Mouse (Mus musculus) hindbrain, embryonic 14.5 days (tissue): ENCODE data around the gene Inhbb. TPM values are rescaled to one million over a fixed set of nuclear protein-coding genes. Genes with fewer than 3 reads are reported as not detected.

ENCODE experiments used
- ATAC-seq: fragments of 200-750 bp; cut with Nextera tagmentation; 2 replicates; pipeline ENCODE4 v1.8.0; 2017; ENCODE audit warnings: moderate number of reproducible peaks, mild to moderate bottlenecking, moderate TSS enrichment, moderate library complexity; ENCODE audit not compliant: low FRiP score
- DNase-seq: peaks from one replicate; pipeline ENCODE4 v3.0.0-alpha.2; 2015; ENCODE audit warnings: low spot score
- H3K27ac ChIP-seq: fragments of 300-500 bp; sonication (generic); 2 replicates; pipeline ENCODE4 v1.5.1; 2014; ENCODE audit warnings: mild to moderate bottlenecking, moderate library complexity
- H3K27me3 ChIP-seq: fragments of 300-500 bp; sonication (generic); 2 replicates; pipeline ENCODE4 v1.6.1; 2014; ENCODE audit warnings: mild to moderate bottlenecking, low read length, mixed read lengths; ENCODE audit not compliant: control insufficient read depth, insufficient read depth
- H3K36me3 ChIP-seq: fragments of 300-500 bp; sonication (generic); replicated peaks from 2 replicates; pipeline ENCODE4 v1.6.1; 2014; ENCODE audit not compliant: control insufficient read depth, insufficient read depth
- H3K4me1 ChIP-seq: fragments of 300-500 bp; sonication (generic); replicated peaks from 2 replicates; pipeline ENCODE4 v1.6.1; 2014; ENCODE audit warnings: antibody characterized with exemption, low read length, mixed read lengths; ENCODE audit not compliant: control insufficient read depth, insufficient read depth
- H3K4me2 ChIP-seq: fragments of 300-500 bp; sonication (generic); replicated peaks from 2 replicates; pipeline ENCODE4 v1.6.1; 2014; ENCODE audit warnings: mild to moderate bottlenecking, moderate library complexity
- H3K4me3 ChIP-seq: fragments of 300-500 bp; sonication (generic); replicated peaks from 2 replicates; pipeline ENCODE4 v1.5.1; 2014; ENCODE audit warnings: mild to moderate bottlenecking, low read length
- H3K9ac ChIP-seq: fragments of 300-500 bp; sonication (generic); 2 replicates; pipeline ENCODE4 v1.6.1; 2014
- H3K9me3 ChIP-seq: fragments of 300-500 bp; sonication (generic); 2 replicates; pipeline ENCODE4 v1.6.1; 2016; ENCODE audit warnings: low read length; ENCODE audit not compliant: control insufficient read depth
- WGBS: fragments of 180-500 bp; shearing (Covaris S2); extraction: QIAGEN DNeasy Blood & Tissue Kit; methylation state at CpG from one replicate; pipeline ENCODE4 v1.1.7; 2014; 5-methylcytosine and 5-hydroxymethylcytosine counted together
- polyA plus RNA-seq: library from polyadenylated mRNA; unstranded; fragments of >200 nt; fragmentation: Nextera tagmentation; extraction: Ambion mirVana; gene quantifications from 2 replicates; pipeline ENCODE4 v1.2.1, GENCODE M21; 2014

Inhbb gene
- 1.8 and 2.7 TPM in 2 replicates for polyA plus RNA-seq

DNA sequence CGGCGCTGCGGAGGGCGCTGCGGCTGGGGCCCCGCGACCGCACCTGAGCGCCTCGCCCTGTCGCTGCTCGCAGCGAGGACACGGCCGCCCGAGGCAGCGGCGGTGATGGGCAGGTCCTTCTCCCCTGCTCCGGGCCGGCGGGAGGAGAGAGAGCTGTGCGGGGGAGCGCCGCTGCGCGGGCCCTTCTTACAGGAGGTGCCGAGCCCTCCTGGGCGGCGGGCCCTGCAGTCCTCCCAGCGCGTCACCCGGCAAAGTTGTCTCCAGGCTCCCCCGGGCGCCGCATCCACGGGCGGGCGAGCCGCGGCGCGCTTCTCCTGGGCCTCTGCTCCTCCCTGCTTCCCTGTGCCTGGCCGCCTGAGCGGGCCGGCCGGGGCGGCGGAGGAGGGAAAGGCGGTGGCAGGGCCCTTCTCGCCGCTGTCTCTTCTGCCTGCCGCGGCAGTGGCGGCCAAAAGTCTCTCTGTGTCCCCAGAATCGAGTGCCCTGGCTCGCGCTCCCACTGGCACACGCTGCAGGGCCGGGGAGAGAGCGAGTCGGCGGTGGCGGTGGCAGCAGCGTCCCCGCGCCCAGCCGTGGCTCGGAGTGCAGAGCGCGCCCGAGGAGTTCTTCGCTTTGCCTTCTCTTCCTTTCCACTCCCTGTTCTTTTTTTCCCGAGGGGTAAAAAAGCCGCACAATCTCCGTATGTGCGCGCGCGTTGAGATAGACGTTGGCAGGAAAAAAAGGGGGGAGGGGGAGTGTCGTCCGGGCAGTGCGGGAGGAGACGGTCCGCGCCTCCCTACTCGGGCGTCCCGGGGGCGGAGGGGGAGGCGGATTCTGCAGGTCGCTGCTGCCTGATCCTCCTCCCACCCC lies at the start of gene Inhbb:
Inhbb (minus strand) TSS at position 673 of the 846 bp plus-strand sequence.
- Histone ChIP-seq H3K4me2 (peak within 1 kb of the TSS; percentile 98), H3K9ac (peak within 1 kb of the TSS; percentile 78), H3K4me1 (peaks cover 23% of the 10 kb centered on the region), H3K27ac (peak within 1 kb of the TSS; percentile 72), H3K36me3 (no peaks in the 10 kb centered on the region), H3K4me3 (peak within 1 kb of the TSS; percentile 66), H3K9me3 (no peaks in the 10 kb centered on the region), H3K27me3 (peaks cover 66% of the 10 kb centered on the region)
- DNase-seq (peak; percentile 38), ATAC-seq (peak; percentile 31)
- WGBS, result under 1% methylated on average over 70 of the region's 92 CpGs

DNA sequence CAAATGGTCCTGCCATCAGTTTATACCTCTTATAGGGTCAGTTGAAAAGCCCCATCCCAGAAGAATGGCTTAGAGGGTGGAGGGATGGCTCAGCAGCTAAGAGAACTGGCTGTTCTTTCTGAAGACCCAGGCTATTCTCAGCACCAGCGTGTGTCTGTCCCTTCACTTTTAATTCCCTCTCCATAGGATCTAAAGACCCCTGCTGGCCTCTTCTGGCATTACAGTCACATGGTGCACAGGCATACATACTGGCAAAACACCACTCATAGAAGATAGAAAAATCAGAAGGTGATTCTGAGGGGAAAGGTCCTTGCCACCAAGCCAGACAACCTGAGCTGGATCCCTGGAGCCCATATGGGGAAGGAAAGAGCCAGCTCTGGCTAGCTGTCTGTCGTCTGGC lies 41.3 kb upstream of the Inhbb start:
- H3K9ac ChIP-seq, result no peak overlapping the region
- no peaks in the 10 kb centered on the region for H3K9me3 ChIP-seq
- H3K4me1 ChIP-seq, result no peaks in the 10 kb centered on the region
- no peak overlapping the region for H3K4me3 ChIP-seq
- H3K27me3 ChIP-seq, result no peaks in the 10 kb centered on the region
- no peak for ATAC-seq
- H3K4me2 ChIP-seq, result no peak overlapping the region
- 43% methylated on average over 2 of the region's 2 CpGs for whole genome bisulfite sequencing
- H3K27ac ChIP-seq, result no peak overlapping the region
- DNase-seq, result no peak
- no peaks in the 10 kb centered on the region for H3K36me3 ChIP-seq

DNA sequence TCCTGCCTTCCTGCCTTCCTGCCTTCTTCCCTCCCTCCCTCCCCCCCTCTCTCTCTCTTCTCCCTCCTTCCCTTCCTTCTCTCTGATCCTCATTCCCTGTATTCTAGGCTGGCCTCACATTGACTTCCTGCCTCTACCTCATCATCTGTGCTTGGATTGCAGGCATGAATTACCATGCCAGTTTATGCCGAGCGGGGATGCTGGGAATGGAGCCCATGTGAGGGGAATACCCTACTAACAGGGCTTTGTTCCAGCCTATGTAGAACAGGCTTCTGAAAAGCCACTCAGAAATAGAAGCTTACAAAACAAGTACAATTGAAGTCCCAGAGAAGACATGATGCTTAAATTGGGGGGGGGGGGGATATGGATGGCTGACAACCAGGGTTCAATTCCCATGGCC lies 38.0 kb upstream of the Inhbb start:
- H3K9ac ChIP-seq, result no peak overlapping the region
- H3K4me1 ChIP-seq, result no peaks in the 10 kb centered on the region; the same call in 1 of the 2 replicates
- ATAC-seq (no peak), DNase-seq (no peak)
- H3K9me3 ChIP-seq, result no peaks in the 10 kb centered on the region
- H3K27me3 ChIP-seq, result no peaks in the 10 kb centered on the region
- H3K4me3 ChIP-seq, result no peak overlapping the region
- H3K27ac ChIP-seq, result no peak overlapping the region
- H3K4me2 ChIP-seq, result no peak overlapping the region
- H3K36me3 ChIP-seq, result no peaks in the 10 kb centered on the region
- 70% methylated on average over 2 of the region's 2 CpGs for WGBS

DNA sequence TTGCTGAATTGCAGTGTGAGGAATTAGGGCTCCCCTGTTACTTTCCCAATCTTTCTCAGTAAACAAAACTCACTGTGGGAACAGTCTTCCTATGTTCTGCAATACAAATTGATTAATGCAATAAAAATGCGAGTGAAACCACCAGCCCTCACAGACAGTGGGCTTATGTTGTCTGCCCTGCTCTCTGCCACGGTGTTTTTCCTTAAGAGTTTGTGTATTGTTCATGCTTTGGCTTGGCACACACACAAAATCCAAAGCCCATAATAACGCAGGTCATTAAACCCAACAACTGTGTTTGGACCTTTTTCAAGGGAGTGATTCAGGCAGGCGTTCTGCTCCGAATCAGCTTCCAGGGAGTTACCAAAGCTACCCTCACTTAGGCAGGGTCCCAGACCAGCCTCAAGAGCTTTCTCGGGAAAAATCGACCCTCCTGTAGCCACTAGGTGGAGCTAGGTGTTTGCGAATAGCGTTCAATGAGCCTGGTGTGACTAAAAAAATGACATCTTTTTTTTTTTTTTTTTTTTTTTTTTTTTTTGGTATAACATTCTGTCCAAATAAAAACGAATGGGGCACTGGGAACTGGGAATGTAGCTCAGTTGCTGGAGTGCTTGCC lies 36.1 kb upstream of the Inhbb start:
- Histone ChIP-seq H3K9me3 (no peaks in the 10 kb centered on the region), H3K36me3 (no peaks in the 10 kb centered on the region), H3K4me3 (no peak overlapping the region), H3K27me3 (no peaks in the 10 kb centered on the region), H3K4me2 (no peak overlapping the region), H3K27ac (no peak overlapping the region), H3K9ac (no peak overlapping the region), H3K4me1 (no peaks in the 10 kb centered on the region; the same call in 1 of the 2 replicates)
- DNase-seq (peak; percentile 89), ATAC-seq (peak; percentile 54; the same call in 1 of the 2 replicates)
- WGBS, result 16% methylated on average over 10 of the region's 10 CpGs

DNA sequence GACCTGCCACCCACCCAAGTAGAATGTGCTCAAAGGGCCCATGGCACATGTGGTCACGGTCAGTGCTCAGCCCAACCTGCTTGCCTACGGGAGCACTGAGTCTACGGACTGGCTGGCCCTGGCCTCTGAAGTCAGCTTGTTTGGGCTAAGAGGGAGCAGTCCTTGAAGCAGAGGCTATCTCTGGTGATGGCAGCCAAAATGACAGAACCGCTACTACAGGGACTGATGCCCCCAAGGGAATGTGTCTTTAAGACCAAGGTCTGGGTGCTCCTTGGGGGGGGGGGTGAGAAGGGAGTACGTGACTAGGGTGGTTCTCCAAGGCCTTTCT lies 35.4 kb upstream of the Inhbb start:
- ATAC-seq (no peak), DNase-seq (no peak)
- 58% methylated on average over 5 of the region's 5 CpGs for WGBS
- H3K36me3 ChIP-seq, result no peaks in the 10 kb centered on the region
- no peak overlapping the region for H3K27ac ChIP-seq
- no peaks in the 10 kb centered on the region for H3K9me3 ChIP-seq
- H3K4me3 ChIP-seq, result no peak overlapping the region
- no peaks in the 10 kb centered on the region; the same call in 1 of the 2 replicates for H3K4me1 ChIP-seq
- H3K27me3 ChIP-seq, result no peaks in the 10 kb centered on the region
- no peak overlapping the region for H3K9ac ChIP-seq
- no peak overlapping the region for H3K4me2 ChIP-seq

DNA sequence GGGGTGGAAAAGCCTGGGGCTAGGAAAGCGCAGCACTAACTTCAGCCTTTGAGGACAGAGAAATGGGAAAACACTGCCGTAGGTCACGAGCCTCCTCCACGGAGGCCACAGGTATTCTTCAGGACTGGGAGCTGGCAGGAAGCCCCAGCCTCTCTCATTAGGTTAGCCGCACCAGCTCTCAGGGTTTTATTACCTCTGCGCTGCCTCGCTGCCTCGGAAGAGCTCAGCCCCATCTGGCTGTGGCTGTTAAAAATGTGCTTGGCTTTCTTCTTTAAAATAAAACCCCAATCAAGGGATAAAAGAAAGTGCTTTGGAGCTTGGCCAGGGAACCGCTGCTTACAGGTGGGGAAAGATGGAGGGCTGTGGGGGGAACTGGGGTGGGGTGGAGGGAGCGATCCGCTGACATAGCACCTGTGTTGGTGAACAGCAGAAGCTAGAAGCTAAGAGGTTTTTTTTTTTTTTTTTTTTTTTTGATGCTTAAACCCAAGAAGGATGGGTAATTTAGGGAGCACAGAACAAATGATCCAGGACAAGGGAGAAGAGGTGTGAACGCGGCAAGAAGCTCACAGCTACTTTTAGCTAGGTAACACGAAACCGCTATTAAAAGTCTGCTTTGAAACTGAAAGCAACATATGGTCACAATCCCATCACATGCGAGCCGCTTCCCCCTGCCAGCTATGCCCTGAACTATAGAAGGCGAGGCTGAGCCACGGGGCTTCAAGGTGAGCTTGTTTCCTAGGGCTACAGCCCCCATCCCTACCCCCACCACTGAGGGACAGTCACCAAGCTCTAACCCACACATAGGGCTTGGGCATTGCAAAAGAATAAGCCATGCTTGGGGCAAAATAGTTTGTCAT lies 34.9 kb upstream of the Inhbb start:
- ATAC-seq (no peak), DNase-seq (peak; percentile 29)
- Histone ChIP-seq H3K4me1 (no peaks in the 10 kb centered on the region; the same call in 1 of the 2 replicates), H3K27me3 (no peaks in the 10 kb centered on the region), H3K4me2 (no peak overlapping the region), H3K27ac (no peak overlapping the region), H3K36me3 (no peaks in the 10 kb centered on the region), H3K9me3 (no peaks in the 10 kb centered on the region), H3K4me3 (no peak overlapping the region), H3K9ac (no peak overlapping the region)
- WGBS, result 53% methylated on average over 19 of the region's 19 CpGs

DNA sequence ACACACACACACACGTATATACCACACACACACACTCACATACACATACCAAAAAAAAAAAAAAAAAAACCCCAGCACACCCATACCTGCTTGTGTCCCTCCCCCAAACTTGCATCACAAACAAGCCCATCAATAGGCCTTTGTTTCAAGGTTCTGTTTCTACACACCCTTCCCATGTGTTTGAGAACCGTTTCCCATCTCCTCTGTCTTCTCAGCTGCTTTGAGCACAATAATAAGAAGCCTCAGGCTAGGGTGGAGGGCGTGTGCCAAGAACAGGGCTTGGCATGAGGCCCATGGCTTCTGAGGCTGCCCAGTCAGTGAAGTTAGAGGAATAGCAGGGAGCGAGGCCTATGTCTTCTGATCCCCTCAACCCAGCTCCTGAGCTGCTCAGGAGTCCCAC lies 31.7 kb upstream of the Inhbb start:
- no peaks in the 10 kb centered on the region for H3K9me3 ChIP-seq
- H3K27ac ChIP-seq, result no peak overlapping the region
- WGBS, result 32% methylated on average over 3 of the region's 4 CpGs
- no peak overlapping the region for H3K4me2 ChIP-seq
- no peaks in the 10 kb centered on the region; the same call in 1 of the 2 replicates for H3K4me1 ChIP-seq
- H3K4me3 ChIP-seq, result no peak overlapping the region
- H3K9ac ChIP-seq, result no peak overlapping the region
- no peaks in the 10 kb centered on the region for H3K36me3 ChIP-seq
- no peaks in the 10 kb centered on the region for H3K27me3 ChIP-seq
- DNase-seq (peak; percentile 51), ATAC-seq (no peak)

DNA sequence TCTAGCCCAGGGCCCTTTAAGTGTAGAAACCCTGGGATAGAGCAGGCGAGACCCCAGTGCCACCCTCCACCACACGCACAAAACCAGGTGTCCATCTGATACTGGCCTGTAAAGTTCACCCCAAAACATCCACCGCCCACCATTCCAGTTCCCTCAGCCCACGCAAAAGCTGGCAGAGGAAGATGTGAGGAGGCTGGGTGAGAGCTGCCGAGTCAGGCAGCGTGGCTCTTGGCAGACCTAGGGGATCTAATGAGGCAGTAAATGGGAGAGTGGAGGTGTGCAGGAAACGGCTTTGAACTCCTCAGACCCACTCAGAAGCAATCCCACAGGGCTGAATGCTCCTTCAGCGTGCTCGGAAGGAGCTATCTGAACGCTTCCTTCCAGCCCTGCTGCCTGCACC lies 29.4 kb upstream of the Inhbb start:
- H3K9me3 ChIP-seq, result no peaks in the 10 kb centered on the region
- no peak overlapping the region for H3K4me2 ChIP-seq
- no peak overlapping the region for H3K9ac ChIP-seq
- H3K36me3 ChIP-seq, result no peaks in the 10 kb centered on the region
- no peak for DNase-seq
- no peaks in the 10 kb centered on the region for H3K27me3 ChIP-seq
- ATAC-seq, result no peak
- H3K4me3 ChIP-seq, result no peak overlapping the region
- 62% methylated on average over 10 of the region's 10 CpGs for WGBS
- no peak overlapping the region for H3K27ac ChIP-seq
- H3K4me1 ChIP-seq, result no peaks in the 10 kb centered on the region
